Mouse (Mus musculus) midbrain, embryonic 14.5 days (tissue): ENCODE results near the gene Ndfip2. TPM values are rescaled to one million over a fixed set of nuclear protein-coding genes. Genes with fewer than 3 reads are reported as not detected.

Source experiments
- ATAC-seq: fragments of 200-750 bp; cut with Nextera tagmentation; 2 replicates; pipeline ENCODE4 v1.8.0; 2017; ENCODE audit warnings: moderate number of reproducible peaks, moderate library complexity; ENCODE audit not compliant: low FRiP score, low TSS enrichment
- DNase-seq: peaks from one replicate; pipeline ENCODE4 v3.0.0-alpha.2; 2015
- H3K27ac ChIP-seq: fragments of 300-500 bp; sonication (generic); replicated peaks from 2 replicates; pipeline ENCODE4 v1.5.1; 2014; ENCODE audit warnings: mild to moderate bottlenecking, low read depth, low read length, moderate library complexity
- H3K27me3 ChIP-seq: fragments of 300-500 bp; sonication (generic); 2 replicates; pipeline ENCODE4 v1.6.1; 2014; ENCODE audit warnings: low read length, control low read depth, mixed read lengths; ENCODE audit not compliant: control insufficient read depth, insufficient read depth
- H3K36me3 ChIP-seq: fragments of 300-500 bp; sonication (generic); 2 replicates; pipeline ENCODE4 v1.6.1; 2014; ENCODE audit warnings: low read length, control low read depth; ENCODE audit not compliant: control insufficient read depth, insufficient read depth
- H3K4me1 ChIP-seq: fragments of 300-500 bp; sonication (generic); 2 replicates; pipeline ENCODE4 v1.6.1; 2014; ENCODE audit warnings: mild to moderate bottlenecking, antibody characterized with exemption, low read length, control low read depth; ENCODE audit not compliant: control insufficient read depth, insufficient read depth
- H3K4me2 ChIP-seq: fragments of 300-500 bp; sonication (generic); 2 replicates; pipeline ENCODE4 v1.6.1; 2014; ENCODE audit warnings: mild to moderate bottlenecking, low read length, moderate library complexity
- H3K4me3 ChIP-seq: fragments of 300-500 bp; sonication (generic); replicated peaks from 2 replicates; pipeline ENCODE4 v1.5.1; 2014; ENCODE audit warnings: low read depth, low read length
- H3K9ac ChIP-seq: fragments of 300-500 bp; sonication (generic); replicated peaks from 2 replicates; pipeline ENCODE4 v1.6.1; 2014; ENCODE audit warnings: mild to moderate bottlenecking, low read length, moderate library complexity
- H3K9me3 ChIP-seq: fragments of 300-500 bp; sonication (generic); 2 replicates; pipeline ENCODE4 v1.6.1; 2016; ENCODE audit warnings: low read length, control low read depth, mixed read lengths; ENCODE audit not compliant: control insufficient read depth
- WGBS: fragments of 180-500 bp; shearing (Covaris S2); extraction: QIAGEN DNeasy Blood & Tissue Kit; methylation state at CpG from one replicate; pipeline ENCODE4 v1.1.7; 2014; 5-methylcytosine and 5-hydroxymethylcytosine counted together
- polyA plus RNA-seq: library from polyadenylated mRNA; unstranded; fragments of >200 nt; fragmentation: Nextera tagmentation; extraction: Ambion mirVana; gene quantifications from 2 replicates; pipeline ENCODE4 v1.2.1, GENCODE M21; 2014

Ndfip2 gene
- polyA plus RNA-seq, 1 experiment from 2014 or later = 128 TPM

DNA sequence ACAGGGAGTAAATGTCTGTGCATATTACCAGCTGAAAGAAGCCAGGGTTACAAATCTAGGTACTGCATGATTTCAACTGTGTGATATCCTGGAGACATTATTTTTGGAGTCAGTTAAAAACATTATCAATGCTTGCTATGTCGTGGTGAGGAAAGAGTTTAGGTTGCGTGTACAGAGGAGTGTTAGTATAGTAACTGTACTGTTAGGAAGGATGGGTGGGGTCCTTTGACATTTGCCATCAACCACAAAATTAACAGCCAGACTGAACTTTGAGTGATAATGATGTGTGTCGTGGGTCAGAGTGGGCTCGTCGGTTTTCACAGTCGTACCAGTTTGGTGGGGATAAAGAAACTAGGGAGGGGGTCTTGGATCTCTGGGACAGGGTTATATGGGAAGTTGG is 13.7 kb downstream of the Ndfip2 start:
- no peak overlapping the region for H3K4me2 ChIP-seq
- no peak for DNase-seq
- ATAC-seq = no peak
- H3K9me3 ChIP-seq = no peaks in the 10 kb centered on the region
- H3K36me3 ChIP-seq = no peaks in the 10 kb centered on the region
- H3K4me1 ChIP-seq = 0 out of 2 replicates have a peak, but pooled peaks cover 2% of the 10 kb centered on the region
- H3K4me3 ChIP-seq = no peak overlapping the region
- 92% methylated on average over 6 of the region's 6 CpGs for WGBS
- no peak overlapping the region for H3K9ac ChIP-seq
- H3K27ac ChIP-seq = no peak overlapping the region
- no peaks in the 10 kb centered on the region for H3K27me3 ChIP-seq

DNA sequence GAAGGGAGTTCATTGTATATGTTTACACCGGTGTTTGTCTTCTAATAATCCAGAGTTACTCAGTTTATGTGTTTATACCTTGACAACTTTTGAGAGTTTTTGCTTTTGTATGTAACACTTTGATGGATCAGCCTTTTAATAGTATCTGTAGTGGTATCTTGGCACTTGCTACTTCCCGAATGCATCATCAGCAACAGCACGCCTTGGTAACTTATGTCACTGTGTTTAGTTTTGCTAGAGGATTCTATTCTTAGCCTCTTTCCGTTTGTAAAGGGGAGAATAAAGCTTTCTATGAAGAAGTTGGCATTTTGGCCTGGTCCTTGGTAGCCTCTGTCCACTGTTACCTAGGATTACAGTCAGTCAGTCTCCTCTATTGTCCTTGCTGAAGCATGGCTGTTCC is 14.2 kb downstream of the Ndfip2 start:
- Histone ChIP-seq H3K9me3 (no peaks in the 10 kb centered on the region), H3K4me1 (no peaks in the 10 kb centered on the region), H3K4me2 (no peak overlapping the region), H3K36me3 (no peaks in the 10 kb centered on the region), H3K27me3 (no peaks in the 10 kb centered on the region), H3K4me3 (no peak overlapping the region), H3K27ac (no peak overlapping the region), H3K9ac (no peak overlapping the region)
- no peak for DNase-seq
- 91% methylated on average over 4 of the region's 4 CpGs for WGBS
- no peak for ATAC-seq

DNA sequence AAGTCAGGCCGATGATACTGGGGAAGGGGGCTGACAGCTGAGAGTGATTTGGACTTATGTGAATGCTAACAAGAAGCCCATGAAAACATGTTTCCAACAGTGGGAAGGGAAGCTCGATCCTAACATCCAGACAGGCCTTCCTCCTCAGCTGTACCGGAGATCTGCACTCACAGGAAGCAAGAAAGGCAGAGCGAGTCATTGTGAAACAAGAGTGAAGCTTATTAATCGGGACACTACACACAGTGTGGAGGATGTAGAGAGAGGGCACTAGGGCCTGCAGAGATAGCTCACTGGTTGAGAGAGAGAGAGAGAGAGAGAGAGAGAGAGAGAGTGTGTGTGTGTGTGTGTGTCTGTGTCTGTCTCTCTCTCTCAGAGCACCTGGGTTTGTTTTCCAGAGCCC is 16.8 kb downstream of the Ndfip2 start:
- Histone ChIP-seq H3K9me3 (no peaks in the 10 kb centered on the region), H3K4me1 (no peaks in the 10 kb centered on the region), H3K27me3 (no peaks in the 10 kb centered on the region), H3K27ac (no peak overlapping the region), H3K36me3 (no peaks in the 10 kb centered on the region), H3K4me3 (no peak overlapping the region), H3K9ac (no peak overlapping the region), H3K4me2 (no peak overlapping the region)
- 66% methylated on average over 5 of the region's 5 CpGs for WGBS
- DNase-seq = no peak
- no peak; the same call in 1 of the 2 replicates for ATAC-seq

DNA sequence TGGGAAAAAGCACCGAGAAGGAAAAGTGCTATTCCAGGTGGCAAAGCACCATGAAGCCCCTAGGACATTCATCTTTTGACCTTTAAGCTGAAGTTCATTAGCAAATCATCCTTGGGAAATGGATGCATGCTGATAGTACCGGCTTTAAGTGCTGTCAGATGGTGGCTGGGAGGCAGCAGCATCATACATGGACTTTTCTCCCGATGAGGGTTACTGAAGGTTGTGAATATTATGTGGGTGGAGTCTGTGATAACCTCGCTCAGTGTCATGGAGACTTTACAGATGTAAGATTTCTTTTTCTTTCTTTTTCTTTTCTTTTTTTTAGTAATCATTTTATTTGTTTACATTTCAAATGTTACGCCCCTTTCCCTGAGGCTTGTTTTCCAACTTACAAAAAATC is 18.9 kb downstream of the Ndfip2 start:
- H3K4me3 ChIP-seq = no peak overlapping the region
- 79% methylated on average over 5 of the region's 5 CpGs for WGBS
- H3K4me2 ChIP-seq = no peak overlapping the region
- H3K9me3 ChIP-seq = no peaks in the 10 kb centered on the region
- H3K27ac ChIP-seq = no peak overlapping the region
- H3K9ac ChIP-seq = no peak overlapping the region
- no peaks in the 10 kb centered on the region for H3K27me3 ChIP-seq
- H3K36me3 ChIP-seq = no peaks in the 10 kb centered on the region
- no peaks in the 10 kb centered on the region for H3K4me1 ChIP-seq
- ATAC-seq = no peak
- DNase-seq = no peak

DNA sequence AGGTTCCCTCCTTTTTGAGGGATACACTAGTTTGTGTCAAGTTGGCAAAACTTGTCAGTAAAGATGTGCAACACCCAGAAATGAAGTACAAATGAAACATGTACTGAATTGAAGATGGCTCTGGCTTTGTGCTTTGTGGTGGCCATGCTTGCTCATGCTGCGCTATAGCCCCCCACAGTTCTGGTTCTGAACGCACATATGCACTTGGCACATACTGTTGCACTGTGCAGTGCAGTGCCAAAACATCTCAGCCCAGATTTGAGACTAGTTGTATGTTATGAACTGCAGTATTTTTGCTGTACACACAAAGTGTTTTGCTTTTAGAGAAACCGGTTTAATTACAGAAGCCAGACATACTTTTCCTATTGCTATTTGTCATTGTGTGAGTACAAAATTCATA is 25.7 kb downstream of the Ndfip2 start:
- WGBS = 95% methylated on average over 3 of the region's 3 CpGs
- Histone ChIP-seq H3K27ac (no peak overlapping the region), H3K9ac (no peak overlapping the region), H3K27me3 (no peaks in the 10 kb centered on the region), H3K4me3 (no peak overlapping the region), H3K4me1 (no peaks in the 10 kb centered on the region), H3K36me3 (peaks cover 4% of the 10 kb centered on the region; the same call in 1 of the 2 replicates), H3K4me2 (no peak overlapping the region), H3K9me3 (no peaks in the 10 kb centered on the region)
- DNase-seq (no peak), ATAC-seq (no peak)

DNA sequence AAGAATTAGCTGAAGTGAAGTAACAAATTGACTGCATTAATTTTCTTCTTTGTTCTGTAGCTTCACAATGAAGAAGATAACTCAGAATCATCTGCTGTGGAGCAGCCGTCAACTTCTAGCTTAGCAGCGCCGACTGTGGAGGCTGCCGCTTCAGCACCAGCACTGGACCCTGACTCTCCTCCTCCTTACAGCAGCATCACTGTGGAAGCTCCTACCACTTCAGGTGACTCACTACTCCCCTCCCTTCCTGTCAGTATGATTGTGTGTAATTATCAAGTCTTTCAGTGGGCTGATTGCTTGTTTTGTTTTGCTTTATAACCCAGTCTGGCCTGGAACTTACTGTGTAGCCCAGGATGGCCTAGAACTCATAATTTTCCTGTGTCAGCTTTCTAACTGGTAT is 29.2 kb downstream of the Ndfip2 start:
- ATAC-seq = no peak
- H3K9ac ChIP-seq = no peak overlapping the region
- H3K9me3 ChIP-seq = no peaks in the 10 kb centered on the region
- no peaks in the 10 kb centered on the region for H3K27me3 ChIP-seq
- 97% methylated on average over 4 of the region's 4 CpGs for WGBS
- H3K4me1 ChIP-seq = no peaks in the 10 kb centered on the region
- H3K4me3 ChIP-seq = no peak overlapping the region
- no peak overlapping the region for H3K27ac ChIP-seq
- no peak overlapping the region for H3K4me2 ChIP-seq
- no peak for DNase-seq
- peaks cover 8% of the 10 kb centered on the region; the same call in 1 of the 2 replicates for H3K36me3 ChIP-seq

DNA sequence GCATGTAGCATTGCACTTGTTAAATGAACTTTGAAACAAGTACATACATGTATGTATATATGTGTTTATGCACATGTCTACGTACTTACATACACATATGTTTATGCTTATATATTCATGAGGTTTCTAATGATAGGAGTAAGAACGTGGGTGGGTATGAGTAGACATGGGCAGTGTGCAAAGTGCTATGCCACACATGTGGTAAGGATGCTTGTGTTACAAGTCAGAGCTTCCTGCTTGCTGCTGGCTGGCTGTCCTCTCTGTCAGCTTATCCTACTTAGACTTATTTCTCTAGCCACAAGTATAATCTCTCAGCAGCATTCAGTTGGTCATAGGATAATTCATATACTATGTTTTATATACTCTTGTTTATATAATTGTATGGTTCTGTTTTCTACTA is 29.6 kb downstream of the Ndfip2 start:
- WGBS = 98% methylated on average over 2 of the region's 2 CpGs
- ATAC-seq (no peak), DNase-seq (no peak)
- Histone ChIP-seq H3K9me3 (no peaks in the 10 kb centered on the region), H3K9ac (no peak overlapping the region), H3K4me3 (no peak overlapping the region), H3K27ac (no peak overlapping the region), H3K4me2 (no peak overlapping the region), H3K36me3 (peaks cover 11% of the 10 kb centered on the region), H3K4me1 (no peaks in the 10 kb centered on the region), H3K27me3 (no peaks in the 10 kb centered on the region)

DNA sequence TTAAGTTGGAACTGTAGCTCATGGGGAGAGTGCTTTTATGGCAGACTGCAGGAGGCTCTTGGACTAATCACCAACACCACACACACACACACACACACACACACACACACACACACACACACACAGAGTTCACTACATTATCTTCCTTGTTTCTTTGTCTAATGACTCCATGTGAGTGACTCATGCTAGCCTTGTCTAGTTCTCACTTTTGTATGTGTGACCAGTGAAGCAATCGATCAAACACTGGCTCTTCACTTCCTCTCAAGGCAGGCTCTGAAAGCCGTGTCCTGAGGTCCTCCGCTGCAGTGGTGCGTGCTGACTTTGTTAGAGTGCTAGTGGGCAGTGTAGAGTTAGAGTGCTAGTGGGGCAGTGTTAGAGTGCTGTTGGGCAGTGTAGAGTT is 30.2 kb downstream of the Ndfip2 start:
- Histone ChIP-seq H3K36me3 (peaks cover 14% of the 10 kb centered on the region), H3K27ac (no peak overlapping the region), H3K4me2 (no peak overlapping the region), H3K4me1 (no peaks in the 10 kb centered on the region), H3K4me3 (no peak overlapping the region), H3K27me3 (no peaks in the 10 kb centered on the region), H3K9ac (no peak overlapping the region), H3K9me3 (no peaks in the 10 kb centered on the region)
- 91% methylated on average over 4 of the region's 4 CpGs for WGBS
- DNase-seq (no peak), ATAC-seq (no peak)

DNA sequence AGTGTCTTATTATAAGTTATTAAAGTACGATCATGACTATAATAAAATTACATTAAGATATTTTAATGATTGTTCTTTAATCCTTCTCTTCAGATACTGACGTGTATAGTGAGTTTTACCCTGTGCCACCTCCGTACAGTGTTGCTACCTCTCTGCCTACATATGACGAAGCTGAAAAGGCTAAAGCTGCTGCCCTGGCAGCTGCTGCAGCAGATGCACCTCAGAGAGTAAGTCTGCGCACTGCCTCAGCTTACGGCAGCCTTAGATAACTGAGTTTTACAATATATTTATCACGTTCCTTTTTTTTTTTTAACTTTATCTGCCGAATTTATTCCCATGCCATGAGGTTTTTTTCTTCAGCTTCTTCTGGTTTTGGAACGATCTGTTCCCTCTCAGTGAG is 33.8 kb downstream of the Ndfip2 start:
- Histone ChIP-seq H3K9me3 (no peaks in the 10 kb centered on the region), H3K4me3 (no peak overlapping the region), H3K9ac (no peak overlapping the region), H3K27me3 (no peaks in the 10 kb centered on the region), H3K36me3 (peaks cover 16% of the 10 kb centered on the region), H3K4me2 (no peak overlapping the region), H3K27ac (no peak overlapping the region), H3K4me1 (no peaks in the 10 kb centered on the region)
- ATAC-seq = no peak
- no peak for DNase-seq
- 94% methylated on average over 9 of the region's 9 CpGs for WGBS
